Mouse (Mus musculus): ENCODE results near the gene Ptdss2.

DNA sequence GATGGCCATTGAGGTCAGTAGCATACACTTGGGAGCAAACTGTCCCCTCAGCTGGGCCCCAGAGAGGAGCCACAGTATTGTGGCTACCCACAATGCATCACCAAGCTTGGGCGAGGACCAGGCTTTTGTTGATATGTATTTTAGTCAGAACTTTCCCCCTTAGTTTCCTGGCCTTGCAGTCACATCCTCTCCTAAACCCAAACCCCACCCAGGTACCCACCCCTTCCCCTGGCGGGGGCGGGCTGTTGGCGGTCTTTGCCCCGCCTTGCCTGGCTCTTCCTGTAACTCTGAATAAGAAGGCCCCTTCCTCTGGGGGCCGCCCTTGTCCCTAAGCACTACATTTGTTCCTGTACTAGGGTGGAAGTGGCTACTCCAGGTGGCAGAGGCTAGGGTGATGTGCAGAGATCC is 25.5 kb upstream of the Ptdss2 start:
- TF ChIP-seq CTCF (IDR thresholded peaks at IDR 0.05; ENCODE audit: control insufficient read depth, insufficient read depth, insufficient replicate concordance, low read depth, low read length) (no peak), POLR2A (IDR thresholded peaks at IDR 0.05; ENCODE audit: control insufficient read depth, low read depth, low read length) (no peak)
